Comparison of ENCODE assay signal across 27 mouse cellular contexts in the genomic region with DNA sequence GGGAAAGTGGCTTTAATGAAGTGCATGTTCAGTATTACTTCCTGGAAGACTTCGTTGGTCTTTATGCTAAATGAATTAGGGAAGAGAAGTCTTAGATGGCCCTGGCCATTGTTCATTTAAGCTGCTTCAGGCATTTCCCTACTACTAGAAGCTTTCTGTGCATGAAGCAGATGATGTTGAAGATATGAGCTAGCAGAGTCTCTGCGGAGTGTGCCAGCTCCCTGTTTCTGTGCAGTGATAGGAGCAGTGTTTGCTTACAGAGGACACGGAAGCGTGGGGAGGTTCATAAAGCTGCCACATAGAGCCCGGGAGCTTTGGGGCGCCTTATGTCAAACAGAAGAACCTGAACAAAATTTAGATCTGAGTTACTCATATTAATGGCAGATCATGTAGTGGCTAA. TPM values are rescaled to one million over a fixed set of nuclear protein-coding genes. Genes with fewer than 3 reads are reported as not detected.
DNase-seq lines count a peak whose midpoint lies in the region; ATAC-seq and TF ChIP-seq lines count a peak whose summit lies in the region.
"Had no signal": no experiment of that assay in that cellular context is flagged by ENCODE, and none has a peak within 500 bp of the region (broad histone marks: within the 10 kb centered on the region; RNA-seq: fewer than 3 reads in every experiment).

No protein-coding gene starts in this region.

- no peak for DNase-seq in kidney, postnatal 14 days
- no peak for DNase-seq in lung, postnatal 14 days
- peak; percentile 11 for DNase-seq in brain, adult 2 months (ENCODE audit: low read depth, low spot score)
- DNase-seq in cerebellum, adult 2 months, result no peak
- DNase-seq: adrenal gland, adult 8-10 months; cerebellum, adult 9-11 months; gastrocnemius, postnatal 10 days; heart, postnatal 10 days; kidney, adult 8-10 months; retina, postnatal 1 day; right cerebral cortex, postnatal 4 days; thymus, postnatal 25 days had no signal

- no peaks in the 10 kb centered on the region for H3K4me1 ChIP-seq in kidney, embryonic 16.5 days (ENCODE audit: insufficient read depth, low read length)
- peaks cover 25% of the 10 kb centered on the region for H3K4me1 ChIP-seq in lung, embryonic 15.5 days
- H3K4me1 ChIP-seq in cerebellum, adult 2 months (ENCODE audit: control insufficient read depth, insufficient read depth, low read length), result peaks cover 11% of the 10 kb centered on the region
- H3K4me1 ChIP-seq: embryonic facial prominence, embryonic 15.5 days; hindbrain, embryonic 10.5 days; neural tube, embryonic 12.5 days had no signal

- peaks cover 9% of the 10 kb centered on the region; the same call in 1 of the 2 replicates for H3K36me3 ChIP-seq in kidney, embryonic 16.5 days (ENCODE audit: insufficient read depth, low read length)
- peaks cover 7% of the 10 kb centered on the region; the same call in 1 of the 2 replicates for H3K36me3 ChIP-seq in lung, embryonic 15.5 days

- H3K4me2 ChIP-seq in kidney, embryonic 16.5 days (replicated peaks; ENCODE audit: low read depth, low read length), result no peak overlapping the region
- H3K4me2 ChIP-seq in lung, embryonic 15.5 days, result peak overlapping the region; percentile 12
- H3K4me2 ChIP-seq: embryonic facial prominence, embryonic 15.5 days; forebrain, embryonic 15.5 days; heart, embryonic 11.5 days; intestine, embryonic 15.5 days; midbrain, embryonic 11.5 days; neural tube, embryonic 12.5 days had no signal

- no peak for TF ChIP-seq POLR2A in cerebellum, adult 2 months (IDR thresholded peaks at IDR 0.05; ENCODE audit: borderline replicate concordance, insufficient read depth, low read length)

- no peak for ATAC-seq in kidney, embryonic 16.5 days (ENCODE audit: low FRiP score, low TSS enrichment)
- ATAC-seq in lung, embryonic 15.5 days (ENCODE audit: borderline replicate concordance, extremely low read depth, low FRiP score, low TSS enrichment), result no peak
- peak; percentile 66 for ATAC-seq in megakaryocyte progenitor cell, adult 5-6 weeks (replicated peaks; ENCODE audit: poor library complexity)
- ATAC-seq: forebrain, embryonic 15.5 days; hindbrain, embryonic 16.5 days; intestine, embryonic 15.5 days had no signal

- no peaks in the 10 kb centered on the region for H3K27me3 ChIP-seq in kidney, embryonic 16.5 days (ENCODE audit: insufficient read depth, low read length)
- no peaks in the 10 kb centered on the region for H3K27me3 ChIP-seq in lung, embryonic 15.5 days
- no peaks in the 10 kb centered on the region for H3K27me3 ChIP-seq in cerebellum, adult 2 months (ENCODE audit: control insufficient read depth, insufficient read depth, low read length)
- H3K27me3 ChIP-seq: embryonic facial prominence, embryonic 15.5 days; forebrain, embryonic 15.5 days; intestine, embryonic 15.5 days; neural tube, embryonic 12.5 days had no signal

- H3K27ac ChIP-seq in kidney, embryonic 16.5 days (ENCODE audit: low read length), result peak overlapping the region; percentile 67
- H3K27ac ChIP-seq in lung, embryonic 15.5 days, result peak overlapping the region; percentile 32
- H3K27ac ChIP-seq in cerebellum, adult 2 months (ENCODE audit: insufficient read depth, low read length), result no peak overlapping the region
- H3K27ac ChIP-seq: embryonic facial prominence, embryonic 15.5 days; forebrain, embryonic 15.5 days; hindbrain, embryonic 10.5 days; intestine, embryonic 15.5 days; liver, embryonic 14.5 days; macrophage; neural tube, embryonic 12.5 days had no signal

- H3K4me3 ChIP-seq in kidney, embryonic 16.5 days (ENCODE audit: low read length), result no peak overlapping the region
- H3K4me3 ChIP-seq in lung, embryonic 15.5 days, result no peak overlapping the region
- H3K4me3 ChIP-seq in cerebellum, adult 2 months (replicated peaks; ENCODE audit: insufficient read depth, low read depth, low read length), result no peak overlapping the region
- H3K4me3 ChIP-seq: embryonic facial prominence, embryonic 15.5 days; forebrain, embryonic 15.5 days; hindbrain, embryonic 10.5 days; intestine, embryonic 15.5 days; neural tube, embryonic 12.5 days had no signal

- 67% methylated on average over 6 of the region's 6 CpGs for WGBS in kidney, embryonic 16.5 days
- WGBS in lung, embryonic 15.5 days, result 59% methylated on average over 6 of the region's 6 CpGs
- WGBS in cerebellum, adult 2 months, result 41% methylated on average over 6 of the region's 6 CpGs

- no peaks in the 10 kb centered on the region for H3K9me3 ChIP-seq in kidney, embryonic 16.5 days (ENCODE audit: low read length)
- H3K9me3 ChIP-seq in lung, embryonic 15.5 days, result no peaks in the 10 kb centered on the region
- H3K9me3 ChIP-seq: embryonic facial prominence, embryonic 15.5 days; forebrain, embryonic 15.5 days; hindbrain, embryonic 10.5 days; intestine, embryonic 15.5 days; neural tube, embryonic 12.5 days had no signal

- no peak overlapping the region for H3K9ac ChIP-seq in kidney, embryonic 16.5 days (replicated peaks; ENCODE audit: low read length)
- H3K9ac ChIP-seq in lung, embryonic 15.5 days, result no peak overlapping the region
- H3K9ac ChIP-seq: embryonic facial prominence, embryonic 15.5 days; forebrain, embryonic 15.5 days; intestine, embryonic 15.5 days; liver, embryonic 14.5 days; neural tube, embryonic 12.5 days had no signal

- TF ChIP-seq CTCF in cerebellum, adult 2 months (IDR thresholded peaks at IDR 0.05; ENCODE audit: borderline replicate concordance, insufficient read depth, low read depth, low read length), result no peak

RNA-seq across cellular contexts. Expression of gene Erh, which starts 14.5 kb away (rescaled TPM):
- polyA plus RNA-seq in kidney, embryonic 16.5 days (2015; fragmentation: Nextera tagmentation; extraction: Ambion mirVana), result 279 and 331 TPM in 2 replicates
- 326 and 362 TPM in 2 replicates for polyA plus RNA-seq in lung, embryonic 15.5 days (2015; fragmentation: Nextera tagmentation; extraction: Ambion mirVana)
- total RNA-seq in megakaryocyte progenitor cell, adult 5-6 weeks (2015), result 117 TPM in 2 replicates
- 96.3 and 127 TPM in 2 replicates for total RNA-seq in megakaryocyte progenitor cell, adult 5-6 weeks (2017)
- 79.5 and 92.0 TPM in 2 replicates for polyA plus RNA-seq in cerebellum, adult 2 months (2012; rRNA removed)

RNA-seq across cellular contexts. Expression of gene Slc39a9, which starts 15.0 kb away (rescaled TPM):
- polyA plus RNA-seq in kidney, embryonic 16.5 days (2015; fragmentation: Nextera tagmentation; extraction: Ambion mirVana), result 32.0 and 34.8 TPM in 2 replicates
- polyA plus RNA-seq in lung, embryonic 15.5 days (2015; fragmentation: Nextera tagmentation; extraction: Ambion mirVana), result 27.0 and 31.3 TPM in 2 replicates
- total RNA-seq in megakaryocyte progenitor cell, adult 5-6 weeks (2015), result 26.4 and 26.5 TPM in 2 replicates
- 11.5 and 14.6 TPM in 2 replicates for total RNA-seq in megakaryocyte progenitor cell, adult 5-6 weeks (2017)
- polyA plus RNA-seq in cerebellum, adult 2 months (2012; rRNA removed), result 31.9 and 33.5 TPM in 2 replicates

RNA-seq across cellular contexts. Expression of gene Plekhd1, which starts 33.7 kb away (rescaled TPM):
- 2.7 TPM in 2 replicates for polyA plus RNA-seq in kidney, embryonic 16.5 days (2015; fragmentation: Nextera tagmentation; extraction: Ambion mirVana)
- polyA plus RNA-seq in lung, embryonic 15.5 days (2015; fragmentation: Nextera tagmentation; extraction: Ambion mirVana), result 4.0 and 4.2 TPM in 2 replicates
- not detected in 2 replicates for total RNA-seq in megakaryocyte progenitor cell, adult 5-6 weeks (2015)
- total RNA-seq in megakaryocyte progenitor cell, adult 5-6 weeks (2017), result not detected in 2 replicates
- polyA plus RNA-seq in cerebellum, adult 2 months (2012; rRNA removed), result 61.7 and 66.3 TPM in 2 replicates
- total RNA-seq: common myeloid progenitor, adult 5-6 weeks; granulocyte monocyte progenitor cell, adult 5-6 weeks had no signal
- polyA plus RNA-seq: macrophage had no signal

Comparison
In these comparisons a context has a peak if more than half of its experiments do, and no peak if none do; other contexts are left out.
1. RNA of gene Plekhd1, which starts 33.7 kb away (polyA plus RNA-seq): 61.7 to 66.3 TPM in cerebellum, adult 2 months; 4.0 to 4.2 TPM in lung, embryonic 15.5 days and 2.7 TPM in kidney, embryonic 16.5 days; every median in the first group is over 10 times any median in the second.